Mouse (Mus musculus) right cerebral cortex, adult 18-20 months (tissue): ENCODE results near the gene Rufy3.
A peak's percentile ranks its signal among the peaks of the same experiment; 100 is the strongest.
"Not testable (repeated sequence)": the region's sequence is repeated elsewhere in the genome, so short reads cannot be mapped to it uniquely, and the experiment has no call there.

Experiments used
- DNase-seq: peaks from one replicate; pipeline ENCODE4 v3.0.0; 2022; ENCODE audit warnings: mixed read lengths

Rufy3 gene

GRCm38 (mm10) chr5:88564501-88565147 lies at the start of gene Rufy3:
Rufy3 (plus strand) TSS chr5:88565040.
- peak; percentile 82 for DNase-seq

GRCm38 (mm10) chr5:88519232-88519631 lies 45.6 kb upstream of the Rufy3 start:
- peak; percentile 8 for DNase-seq

GRCm38 (mm10) chr5:88527657-88528056 lies 37.2 kb upstream of the Rufy3 start, which contains the start of gene Jchain:
Jchain (minus strand) TSS chr5:88527891.
- DNase-seq = no peak

- no peak for DNase-seq
These were observed 33.9 kb upstream of the Rufy3 start for GRCm38 (mm10) chr5:88530908-88531307.

DNA sequence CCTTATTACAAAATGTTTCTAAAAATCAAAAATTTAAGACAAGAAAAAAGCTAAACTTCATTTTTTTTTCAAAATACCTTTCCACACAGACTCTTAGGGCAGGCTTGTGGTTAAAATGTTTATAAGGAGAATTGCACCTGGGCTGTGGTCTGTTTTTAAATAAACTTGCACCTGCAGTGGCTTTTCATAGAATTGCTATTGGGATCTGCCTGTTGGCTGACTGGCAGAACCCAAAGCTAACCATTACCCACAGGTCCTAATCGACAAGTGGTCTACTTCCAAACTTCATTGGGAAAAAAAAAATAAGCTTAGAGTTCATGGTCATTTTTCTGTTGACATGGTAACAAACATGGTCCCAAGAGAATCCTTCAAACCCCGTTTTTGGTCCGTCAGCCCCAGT lies 30.1 kb upstream of the Rufy3 start:
- DNase-seq = no peak

DNA sequence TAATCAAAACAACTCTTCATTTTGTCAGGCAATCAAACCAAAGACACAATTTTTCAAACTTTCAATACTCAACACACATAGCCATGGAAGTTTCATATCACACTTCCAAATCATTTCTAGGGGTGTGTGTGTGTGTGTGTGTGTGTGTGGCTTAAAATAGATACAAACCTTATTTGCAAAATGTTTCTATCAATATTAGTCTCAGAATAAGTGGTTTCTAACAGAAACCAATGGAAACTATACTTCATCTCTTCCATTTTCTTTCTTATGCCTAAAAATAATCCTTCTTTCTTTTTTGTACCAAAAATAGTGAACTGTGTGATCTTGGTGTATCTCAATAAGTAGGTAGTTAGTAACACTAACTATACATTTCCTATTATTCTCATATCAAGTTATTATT lies 24.0 kb upstream of the Rufy3 start:
- DNase-seq = no peak

GRCm38 (mm10) chr5:88542651-88543282 lies 22.1 kb upstream of the Rufy3 start:
- peak; percentile 31 for DNase-seq

DNA sequence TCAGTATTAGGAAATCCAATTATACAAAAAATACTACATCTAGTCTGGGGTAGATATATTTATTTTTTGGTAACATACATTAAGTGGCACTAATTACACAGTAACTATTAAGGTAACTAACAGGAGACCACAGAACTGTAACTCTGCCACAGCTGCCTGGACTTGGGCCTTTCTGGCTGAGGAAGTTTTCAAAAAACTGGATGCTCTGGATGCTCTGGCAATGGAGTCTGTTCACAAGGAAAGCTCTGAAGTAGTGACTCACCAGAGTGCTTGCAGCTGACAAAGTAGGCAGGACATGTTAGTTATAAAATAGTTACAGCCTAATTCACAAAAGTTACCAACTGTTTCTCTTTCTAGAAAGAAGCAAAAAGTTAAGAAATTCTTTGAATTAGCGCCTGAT lies 20.4 kb upstream of the Rufy3 start:
- not testable (repeated sequence) for DNase-seq

GRCm38 (mm10) chr5:88545536-88545935 lies 19.3 kb upstream of the Rufy3 start:
- DNase-seq = no peak

DNA sequence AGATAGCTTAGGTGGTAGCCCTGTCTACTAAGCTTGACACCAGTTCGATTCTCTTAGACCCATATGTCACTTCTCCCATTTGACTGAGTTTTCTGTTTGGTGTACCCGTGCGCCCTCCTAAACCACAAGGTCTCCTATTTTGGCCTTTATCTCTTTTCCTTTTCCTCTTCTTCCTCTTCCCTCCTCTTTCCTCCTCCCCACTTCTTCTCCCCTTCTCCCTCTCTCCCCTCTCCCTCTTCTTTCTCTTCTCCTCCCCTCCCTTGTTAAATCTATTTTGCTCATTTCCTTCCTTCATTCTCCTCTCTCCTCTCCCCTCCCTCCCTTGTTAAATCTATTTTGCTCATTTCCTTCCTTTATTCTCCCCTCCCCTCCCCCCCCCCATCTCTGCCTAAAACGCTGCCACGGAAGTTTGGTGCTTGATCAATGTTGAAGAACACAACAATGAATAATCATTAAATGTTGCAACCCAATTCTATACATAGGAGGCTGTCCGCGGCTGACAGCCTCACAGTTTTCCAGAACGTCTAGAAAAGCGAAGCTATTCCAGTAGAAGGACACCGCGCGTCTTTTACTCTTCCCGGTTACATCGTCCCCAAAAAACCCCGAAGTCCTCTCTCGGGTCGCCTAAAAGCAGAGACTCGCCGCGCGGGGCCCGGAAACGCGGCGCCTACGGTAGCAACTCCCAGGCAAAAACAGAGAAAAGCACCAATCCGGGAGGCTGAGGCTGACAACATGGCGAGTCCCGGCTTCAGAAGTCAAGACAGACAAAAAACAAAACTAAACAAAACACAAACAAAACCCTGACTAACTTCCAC lies 11.4 kb upstream of the Rufy3 start:
- DNase-seq = no peak

- peak; percentile 92 for DNase-seq
These were observed 10.6 kb upstream of the Rufy3 start, which contains the start of gene Utp3 for GRCm38 (mm10) chr5:88554086-88554886. Utp3 (plus strand) TSS chr5:88554462.

DNA sequence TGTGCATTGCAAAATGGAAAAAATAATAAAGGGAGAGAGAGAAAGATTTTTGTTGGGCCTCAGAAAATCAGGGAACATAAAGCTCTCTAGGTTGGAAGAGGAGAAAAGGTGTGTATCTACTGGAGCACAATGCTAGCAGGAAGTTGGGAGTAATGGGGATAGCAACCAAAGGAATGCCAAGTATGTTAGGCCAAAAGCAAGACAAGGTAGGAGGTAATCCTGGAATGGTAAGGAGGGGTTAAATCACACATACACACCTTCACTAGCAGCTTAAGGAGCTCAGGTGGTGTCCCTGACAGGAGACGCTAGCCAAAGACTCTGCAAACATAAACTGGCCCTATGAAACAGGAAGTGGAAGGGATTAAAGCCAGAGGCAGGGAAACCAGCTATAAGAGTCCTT lies 5.8 kb upstream of the Rufy3 start:
- no peak for DNase-seq

- DNase-seq = no peak
These were observed 3.6 kb upstream of the Rufy3 start for GRCm38 (mm10) chr5:88561080-88561814.

- DNase-seq = no peak
These were observed 1.7 kb upstream of the Rufy3 start for GRCm38 (mm10) chr5:88562863-88563780.

DNA sequence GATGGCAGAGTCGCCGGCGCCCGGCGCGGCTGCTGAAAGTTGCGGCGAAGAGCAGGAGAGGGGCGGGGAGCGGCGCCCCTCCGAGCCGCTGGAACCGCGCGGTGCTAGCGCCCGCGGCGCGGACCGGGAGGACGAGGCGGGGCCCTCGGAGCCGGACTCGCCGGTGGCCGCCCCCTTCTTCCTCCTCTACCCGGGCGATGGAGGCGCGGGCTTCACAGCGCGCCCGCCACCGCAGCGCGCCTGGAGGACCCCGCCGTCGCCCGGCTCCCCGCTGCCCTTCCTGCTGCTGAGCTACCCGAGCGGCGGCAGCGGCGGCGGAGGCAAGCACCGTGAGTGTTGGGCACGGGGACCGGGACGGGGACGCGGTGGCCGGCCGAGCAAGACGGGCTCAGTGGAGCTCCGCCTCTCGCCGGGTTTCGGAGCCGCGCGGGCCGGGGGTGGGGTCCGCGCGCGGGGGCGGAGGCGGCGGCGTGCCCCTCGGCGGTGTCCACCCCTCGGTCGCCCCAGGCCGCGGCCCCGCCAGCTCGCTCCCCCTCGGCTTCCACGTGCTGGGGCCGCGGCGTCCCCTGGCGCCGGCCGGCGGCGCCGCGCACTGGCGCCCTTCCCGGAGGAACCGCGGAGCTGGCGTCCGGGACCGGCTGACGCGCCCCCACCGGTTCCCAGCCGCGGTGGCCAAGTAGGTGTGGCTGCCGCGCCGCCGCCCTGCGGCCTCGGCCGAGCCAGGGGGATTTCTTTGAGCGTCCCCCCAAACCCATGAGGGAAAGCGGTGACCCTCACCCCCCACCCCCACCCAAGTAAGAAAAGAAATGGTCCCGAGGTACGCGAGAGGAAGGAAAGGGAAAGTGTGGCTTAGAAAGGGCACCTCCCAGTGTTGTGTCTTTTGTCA lies 551 bp downstream of the Rufy3 start:
- DNase-seq = peak; percentile 73

GRCm38 (mm10) chr5:88566034-88566841 lies 1.4 kb downstream of the Rufy3 start:
- DNase-seq = no peak

DNA sequence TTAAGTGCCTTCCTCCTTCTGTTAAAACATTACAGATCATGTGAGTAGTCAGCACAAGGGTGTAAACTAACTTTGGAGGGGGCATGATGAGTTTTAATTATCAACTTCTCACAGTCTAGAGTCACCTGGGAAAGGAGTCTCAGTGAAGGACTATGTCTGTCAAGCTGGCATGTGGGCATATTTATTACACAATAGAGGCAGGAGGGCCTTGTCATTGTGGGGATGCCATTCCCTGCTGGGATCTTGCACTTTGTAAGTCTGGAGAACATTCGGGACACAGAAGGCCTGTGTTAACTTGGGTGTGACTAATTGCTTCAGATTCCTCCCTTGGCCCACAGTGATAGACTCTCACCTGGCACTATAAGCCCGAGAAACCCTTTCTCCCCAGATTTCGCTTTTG lies 4.7 kb downstream of the Rufy3 start:
- DNase-seq = no peak

- DNase-seq = no peak
These were observed 10.0 kb downstream of the Rufy3 start for GRCm38 (mm10) chr5:88574829-88575228.
